Mouse (Mus musculus) cortical plate, adult 2 months (tissue): ENCODE data around the gene Gm13283. TPM values are rescaled to one million over a fixed set of nuclear protein-coding genes. Genes with fewer than 3 reads are reported as not detected.
"Not testable (repeated sequence)": the region's sequence is repeated elsewhere in the genome, so short reads cannot be mapped to it uniquely, and the experiment has no call there.

Source experiments
- H3K27ac ChIP-seq: fragments of 200-500 bp; 2 replicates; pipeline ENCODE4 v1.5.1; 2012; ENCODE audit warnings: low read length, control low read depth, inconsistent platforms; ENCODE audit not compliant: insufficient read depth
- H3K4me1 ChIP-seq: fragments of 200-500 bp; 2 replicates; pipeline ENCODE4 v1.6.1; 2011; ENCODE audit warnings: low read length; ENCODE audit not compliant: control insufficient read depth, insufficient read depth
- H3K4me3 ChIP-seq: fragments of 200-500 bp; 2 replicates; pipeline ENCODE4 v1.5.1; 2011; ENCODE audit warnings: mild to moderate bottlenecking, low read length, control low read depth; ENCODE audit not compliant: insufficient read depth
- CTCF ChIP-seq: fragments of 200-500 bp; IDR thresholded peaks from 2 replicates; pipeline ENCODE4 v1.5.1; 2011; ENCODE audit warnings: mild to moderate bottlenecking, control low read depth, low read length; ENCODE audit not compliant: insufficient read depth; ENCODE audit errors: extremely low read depth
- POLR2A ChIP-seq: fragments of 200-500 bp; IDR thresholded peaks from 2 replicates; pipeline ENCODE4 v1.6.1; 2011; ENCODE audit warnings: mild to moderate bottlenecking, low read length, control low read depth; ENCODE audit not compliant: insufficient read depth; ENCODE audit errors: extremely low read depth
- polyA plus RNA-seq: library from polyadenylated mRNA; depleted of rRNA; stranded (reverse); fragments of >200 nt; gene quantifications from 2 replicates; pipeline ENCODE4 v1.2.3, GENCODE M21; 2012; rRNA removed

The Gm13283 gene
- not detected in 2 replicates for polyA plus RNA-seq

DNA sequence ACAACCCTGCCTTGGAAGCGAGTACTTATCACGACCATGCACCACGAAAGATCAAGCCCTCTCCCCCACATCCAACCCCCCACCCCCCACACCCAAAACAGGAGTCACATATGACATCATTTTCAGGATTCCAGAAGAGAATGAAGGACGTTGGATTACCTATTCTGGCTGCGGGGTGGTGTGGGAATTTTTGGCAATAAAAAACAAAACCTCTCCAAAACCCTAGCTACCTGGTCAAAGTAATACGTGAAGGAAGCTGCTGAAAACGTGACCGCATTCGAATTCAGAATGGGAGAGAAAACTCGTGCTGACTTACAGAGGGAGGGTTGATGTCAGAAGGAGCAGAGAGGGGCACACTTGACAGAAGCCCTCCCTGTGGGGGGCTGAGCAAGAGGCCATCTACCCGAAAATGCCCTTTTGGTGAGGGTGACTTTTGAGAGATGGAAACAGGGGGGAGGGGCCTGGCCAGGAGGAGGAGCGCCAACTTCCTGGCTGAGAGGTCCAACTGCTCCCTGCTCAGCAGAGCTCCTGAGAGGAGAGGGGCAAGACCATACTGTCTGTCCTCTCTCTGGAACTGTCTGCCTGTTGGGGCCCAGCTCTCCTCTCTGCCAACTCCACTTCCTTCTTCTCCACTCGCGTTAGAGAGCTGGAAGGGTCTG lies at the start of gene Gm13283:
Gene Gm13283 (plus strand): TSS at position 510 of the 659 bp plus-strand sequence.
- not testable (repeated sequence) for H3K4me1 ChIP-seq, H3K27ac ChIP-seq, H3K4me3 ChIP-seq

DNA sequence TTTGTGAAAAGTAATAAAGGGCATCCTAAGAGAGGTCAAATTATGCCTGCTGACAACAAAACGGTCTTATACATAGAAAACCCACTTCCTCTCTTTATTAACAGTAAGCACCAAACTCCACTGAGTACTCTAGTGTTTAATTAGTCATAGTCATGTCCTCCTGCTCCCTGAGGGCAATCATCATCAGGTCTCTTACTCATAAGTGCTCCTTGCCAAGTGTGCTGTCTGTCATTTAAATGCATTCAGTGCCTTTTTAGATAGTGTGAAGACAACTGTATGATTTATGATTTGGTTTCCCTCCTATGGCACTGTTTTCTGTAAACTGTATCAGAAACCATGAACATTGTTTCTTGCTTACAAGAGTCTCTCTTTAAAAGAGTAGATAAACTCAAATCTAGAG lies 45.6 kb upstream of the Gm13283 start:
- Histone ChIP-seq H3K4me1 (peaks cover 1% of the 10 kb centered on the region; the same call in 1 of the 2 replicates), H3K4me3 (no peak overlapping the region), H3K27ac (no peak overlapping the region)
- TF ChIP-seq POLR2A (no peak), CTCF (no peak)

DNA sequence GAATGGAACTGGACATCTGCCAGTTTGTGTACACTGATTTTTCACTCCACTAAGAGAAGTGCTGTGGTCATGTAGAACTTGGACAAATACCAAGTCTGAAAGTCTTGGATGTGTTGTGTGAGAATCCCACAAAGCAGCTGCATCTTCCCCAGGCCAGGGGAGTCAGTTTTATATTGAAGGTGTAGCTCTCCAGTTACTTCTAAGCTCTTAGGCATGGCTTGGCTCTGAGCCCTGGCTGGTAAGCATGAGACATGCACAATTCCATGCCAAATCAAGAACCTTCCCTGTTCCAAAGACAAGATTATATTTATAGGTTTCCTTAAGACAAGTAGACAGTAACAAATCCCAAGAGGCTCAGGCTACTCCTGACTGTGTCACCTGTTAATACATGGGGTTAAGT lies 44.9 kb upstream of the Gm13283 start:
- TF ChIP-seq CTCF (no peak), POLR2A (no peak)
- Histone ChIP-seq H3K4me3 (no peak overlapping the region), H3K4me1 (peaks cover 1% of the 10 kb centered on the region; the same call in 1 of the 2 replicates), H3K27ac (no peak overlapping the region)

DNA sequence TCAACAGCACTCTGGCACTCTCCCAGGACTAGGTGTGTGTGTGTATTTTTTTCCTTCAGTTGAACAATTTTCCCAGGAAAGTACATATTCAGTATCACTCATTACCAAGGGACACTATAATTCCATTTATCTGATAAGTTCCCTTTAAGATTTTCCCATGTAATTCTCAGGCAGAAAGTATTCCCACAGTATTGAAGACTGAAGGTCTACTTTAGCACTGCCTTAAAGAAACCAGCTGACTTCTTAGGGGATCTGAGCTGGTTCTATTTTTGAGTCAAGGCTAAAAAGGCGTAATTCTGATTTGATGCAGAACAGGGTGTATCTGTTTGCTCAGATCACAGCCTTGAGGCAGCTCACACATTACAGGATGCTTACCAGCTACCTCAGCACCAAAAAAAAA lies 41.2 kb upstream of the Gm13283 start:
- Histone ChIP-seq H3K4me1 (peaks cover 8% of the 10 kb centered on the region), H3K27ac (no peak overlapping the region), H3K4me3 (peak overlapping the region; percentile 84; the same call in 1 of the 2 replicates)
- TF ChIP-seq CTCF (no peak), POLR2A (no peak)

DNA sequence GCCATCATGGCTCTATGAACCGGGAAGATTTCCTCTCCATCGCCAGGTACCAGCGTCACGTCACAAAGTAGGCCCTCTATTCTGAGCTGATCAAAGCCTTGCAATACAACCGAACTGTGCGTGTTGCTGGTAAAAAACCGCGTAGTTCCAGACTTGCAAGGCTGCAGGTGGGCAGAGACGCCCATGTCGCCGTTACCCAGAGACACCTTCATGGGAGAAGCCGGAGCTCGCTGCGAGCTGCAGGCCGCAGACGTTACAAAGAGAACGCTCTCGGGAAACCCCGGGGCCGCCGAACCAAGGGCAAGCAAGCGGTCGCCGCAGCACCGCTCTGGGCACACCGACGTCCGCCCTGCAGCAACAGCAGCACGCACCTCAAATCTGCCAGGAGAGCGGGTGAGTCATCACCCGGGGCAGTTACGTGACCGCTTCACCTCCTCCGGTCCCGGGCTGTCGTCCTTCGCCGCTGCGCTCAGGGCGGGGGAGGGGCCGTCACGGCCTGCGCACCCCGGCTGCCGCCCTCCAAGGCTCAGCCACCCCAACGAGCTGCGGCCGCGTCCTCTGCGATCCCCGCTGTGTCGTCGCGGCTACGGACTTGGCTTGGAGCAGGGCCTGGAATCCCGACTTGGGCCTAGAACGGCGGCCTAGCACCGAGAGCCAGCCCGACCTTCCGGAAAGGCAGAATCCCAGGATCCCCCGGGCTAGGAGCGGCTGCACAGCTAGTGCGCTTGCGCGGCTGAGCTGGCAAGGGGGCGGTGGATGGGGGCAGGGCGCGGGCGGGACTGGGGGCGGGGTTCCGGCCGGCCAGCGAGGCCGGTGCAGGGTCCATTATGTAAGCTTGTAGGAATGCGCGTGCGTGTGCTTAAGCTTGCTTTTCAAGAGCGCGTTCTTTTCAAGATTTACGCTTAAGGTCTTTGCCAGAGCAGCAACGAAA lies 37.9 kb upstream of the Gm13283 start, which contains the start of the genes Gm26566 and Klhl9:
Gene Gm26566 (plus strand): TSS at position 15 of the 931 bp plus-strand sequence.
Gene Klhl9 (minus strand): TSS at position 675 of the 931 bp plus-strand sequence.
- Histone ChIP-seq H3K4me1 (peaks cover 7% of the 10 kb centered on the region), H3K4me3 (peak within 1 kb of the TSS; percentile 84), H3K27ac (peak within 1 kb of the TSS; percentile 99)
- TF ChIP-seq CTCF, result no peak
- peak; percentile 82 for TF ChIP-seq POLR2A

DNA sequence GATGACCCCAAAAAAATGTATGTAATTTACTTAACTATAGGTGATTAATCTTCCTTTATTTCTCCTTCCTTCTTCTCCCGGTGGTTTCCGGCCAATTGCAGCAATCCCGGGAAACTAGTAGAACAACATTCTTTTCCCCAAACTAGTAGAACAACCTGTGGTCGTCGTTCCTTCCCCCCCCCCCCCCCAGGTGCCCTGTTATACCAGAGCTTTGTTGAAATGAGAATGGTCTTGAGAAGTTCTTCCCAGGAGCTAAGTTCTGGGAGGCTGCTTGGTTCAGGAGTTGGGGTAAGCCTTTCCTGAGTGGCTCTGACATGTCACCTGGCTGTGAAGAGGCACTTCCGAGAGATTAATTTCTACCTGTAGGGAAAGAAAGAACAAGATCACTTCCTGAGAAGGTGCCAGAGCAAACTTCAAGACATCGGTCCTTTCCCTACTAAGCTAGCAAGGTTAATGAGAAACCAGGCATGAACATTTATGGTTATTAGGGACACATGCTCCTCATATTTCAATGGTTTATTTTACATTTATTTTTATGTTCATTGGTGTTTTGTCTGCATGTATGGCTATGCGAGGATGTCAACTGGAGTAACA lies 36.3 kb upstream of the Gm13283 start:
- TF ChIP-seq CTCF (no peak), POLR2A (no peak)
- H3K4me1 ChIP-seq, result peaks cover 7% of the 10 kb centered on the region
- H3K27ac ChIP-seq, result no peak overlapping the region
- H3K4me3 ChIP-seq, result no peak overlapping the region

- H3K4me1 ChIP-seq, result no peaks in the 10 kb centered on the region
- TF ChIP-seq POLR2A, result no peak
- no peak for TF ChIP-seq CTCF
- H3K27ac ChIP-seq, result no peak overlapping the region
- H3K4me3 ChIP-seq, result no peak overlapping the region
Measured at GRCm38 (mm10) chr4:88726727-88727126, 33.2 kb upstream of the Gm13283 start.

DNA sequence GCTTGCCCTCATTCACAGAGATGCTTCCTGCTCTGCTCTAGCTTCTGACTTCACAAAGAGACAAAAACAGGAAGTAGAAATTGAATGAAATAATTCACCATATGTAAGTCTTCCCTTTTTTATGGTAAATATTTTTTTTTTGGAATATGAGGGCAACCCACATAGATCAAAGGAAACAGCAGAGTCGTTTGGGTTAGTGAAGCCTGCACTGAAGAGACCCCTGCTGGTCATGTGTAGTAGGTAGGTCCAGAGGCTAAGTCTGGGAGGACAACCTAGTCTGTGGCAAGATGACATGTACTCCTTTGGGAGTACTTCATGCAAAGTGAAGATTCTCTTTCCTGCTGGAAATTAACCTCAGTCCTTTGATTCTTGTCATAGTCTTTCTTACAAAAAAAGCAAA lies 32.6 kb upstream of the Gm13283 start:
- no peak for TF ChIP-seq POLR2A
- peak; percentile 56 for TF ChIP-seq CTCF
- Histone ChIP-seq H3K27ac (no peak overlapping the region), H3K4me1 (no peaks in the 10 kb centered on the region), H3K4me3 (no peak overlapping the region)

- no peaks in the 10 kb centered on the region for H3K4me1 ChIP-seq
- TF ChIP-seq CTCF (peak; percentile 78), POLR2A (no peak)
- no peak overlapping the region for H3K4me3 ChIP-seq
- H3K27ac ChIP-seq, result no peak overlapping the region
Measured at GRCm38 (mm10) chr4:88738480-88738879, 21.4 kb upstream of the Gm13283 start.
